Mouse (Mus musculus): ENCODE measurements at regions not wholly inside any gene's neighbourhood (a gene's known extent, or its start where the extent isn't known, plus 50 kb on each side); places are given as distances from the start of the nearest gene placed in this dataset.
A peak's percentile ranks its signal among the peaks of the same experiment; 100 is the strongest.

DNA sequence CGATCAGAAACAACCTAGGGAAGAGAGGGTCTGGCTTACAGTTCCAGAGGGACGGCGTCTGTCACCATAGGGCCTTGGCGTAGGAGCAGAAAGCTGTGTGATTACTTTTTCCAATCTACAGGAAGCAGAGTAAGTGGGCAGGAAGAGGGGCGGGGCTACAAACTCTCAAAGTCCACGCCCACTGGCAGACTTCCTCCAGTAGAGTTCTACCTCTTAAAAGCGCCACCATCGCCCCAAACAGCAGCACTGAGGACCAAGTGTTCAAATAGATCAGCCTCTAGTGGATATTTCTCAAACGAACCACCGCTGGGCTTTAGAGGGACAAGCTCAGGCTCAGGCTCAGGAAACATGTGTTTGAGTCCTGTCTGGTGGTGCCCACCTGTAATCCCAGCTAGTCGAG, 231.2 kb upstream of the Msx2 start:
- H3K36me3 ChIP-seq (ENCODE audit: control insufficient read depth, insufficient read depth, low read length) = no peaks in the 10 kb centered on the region
- DNase-seq (ENCODE audit: low spot score) (no peak), ATAC-seq (ENCODE audit: insufficient number of reproducible peaks, low FRiP score, low TSS enrichment, low read depth) (no peak)
- H3K4me1 ChIP-seq (ENCODE audit: control insufficient read depth, insufficient read depth, low read length) = 0 out of 2 replicates have a peak, but pooled peaks cover 3% of the 10 kb centered on the region
- H3K27me3 ChIP-seq (ENCODE audit: control insufficient read depth, insufficient read depth, low read length) = no peaks in the 10 kb centered on the region
- H3K4me2 ChIP-seq (ENCODE audit: low read depth, severe bottlenecking) = no peak overlapping the region
- H3K4me3 ChIP-seq (ENCODE audit: low read depth, low read length) = no peak overlapping the region
- H3K9ac ChIP-seq (ENCODE audit: low read length) = no peak overlapping the region
- H3K9me3 ChIP-seq (ENCODE audit: control insufficient read depth, low read length) = no peaks in the 10 kb centered on the region
- H3K27ac ChIP-seq (replicated peaks; ENCODE audit: low read depth, low read length) = no peak overlapping the region
- 84% methylated on average over 11 of the region's 11 CpGs for WGBS

- no peak overlapping the region for H3K4me3 ChIP-seq (ENCODE audit: low read depth, low read length)
- H3K9ac ChIP-seq (ENCODE audit: low read length) = no peak overlapping the region
- no peak overlapping the region for H3K27ac ChIP-seq (replicated peaks; ENCODE audit: low read depth, low read length)
- no peaks in the 10 kb centered on the region for H3K9me3 ChIP-seq (ENCODE audit: control insufficient read depth, low read length)
- no peak overlapping the region for H3K4me2 ChIP-seq (ENCODE audit: low read depth, severe bottlenecking)
- peaks cover 2% of the 10 kb centered on the region; the same call in 1 of the 2 replicates for H3K4me1 ChIP-seq (ENCODE audit: control insufficient read depth, insufficient read depth, low read length)
- H3K27me3 ChIP-seq (ENCODE audit: control insufficient read depth, insufficient read depth, low read length) = no peaks in the 10 kb centered on the region
- 74% methylated on average over 3 of the region's 3 CpGs for WGBS
- no peaks in the 10 kb centered on the region for H3K36me3 ChIP-seq (ENCODE audit: control insufficient read depth, insufficient read depth, low read length)
- ATAC-seq (ENCODE audit: insufficient number of reproducible peaks, low FRiP score, low TSS enrichment, low read depth) (no peak), DNase-seq (ENCODE audit: low spot score) (no peak)
These were observed 227.4 kb upstream of the Msx2 start for GRCm38 (mm10) chr13:53700236-53700635.

DNA sequence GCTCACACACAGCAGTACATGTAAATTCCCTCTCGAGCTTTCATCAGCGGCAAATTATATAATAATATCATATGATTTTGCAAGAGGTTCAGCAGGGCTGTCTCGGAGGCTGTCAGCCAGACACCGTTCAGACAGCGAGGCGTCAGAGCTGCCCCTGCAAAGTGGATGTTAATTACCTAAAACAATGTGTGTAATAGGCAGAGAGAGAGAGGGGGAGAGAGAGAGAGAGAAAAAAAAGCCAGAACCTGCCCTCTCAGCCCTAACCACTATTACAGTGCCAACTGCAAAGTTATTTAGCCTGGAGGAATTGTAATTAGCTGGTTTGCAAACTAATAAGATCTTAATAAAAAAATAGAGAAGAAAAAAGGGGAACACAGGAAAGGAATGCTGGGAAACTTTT, 225.1 kb upstream of the Msx2 start:
- ATAC-seq (ENCODE audit: insufficient number of reproducible peaks, low FRiP score, low TSS enrichment, low read depth) = no peak
- Histone ChIP-seq H3K36me3 (ENCODE audit: control insufficient read depth, insufficient read depth, low read length) (no peaks in the 10 kb centered on the region), H3K27ac (replicated peaks; ENCODE audit: low read depth, low read length) (no peak overlapping the region), H3K4me3 (ENCODE audit: low read depth, low read length) (no peak overlapping the region), H3K27me3 (ENCODE audit: control insufficient read depth, insufficient read depth, low read length) (no peaks in the 10 kb centered on the region), H3K9ac (ENCODE audit: low read length) (no peak overlapping the region), H3K4me2 (ENCODE audit: low read depth, severe bottlenecking) (no peak overlapping the region), H3K9me3 (ENCODE audit: control insufficient read depth, low read length) (no peaks in the 10 kb centered on the region), H3K4me1 (ENCODE audit: control insufficient read depth, insufficient read depth, low read length) (peaks cover 4% of the 10 kb centered on the region; the same call in 1 of the 2 replicates)
- no peak for DNase-seq (ENCODE audit: low spot score)
- WGBS = 38% methylated on average over 6 of the region's 6 CpGs

DNA sequence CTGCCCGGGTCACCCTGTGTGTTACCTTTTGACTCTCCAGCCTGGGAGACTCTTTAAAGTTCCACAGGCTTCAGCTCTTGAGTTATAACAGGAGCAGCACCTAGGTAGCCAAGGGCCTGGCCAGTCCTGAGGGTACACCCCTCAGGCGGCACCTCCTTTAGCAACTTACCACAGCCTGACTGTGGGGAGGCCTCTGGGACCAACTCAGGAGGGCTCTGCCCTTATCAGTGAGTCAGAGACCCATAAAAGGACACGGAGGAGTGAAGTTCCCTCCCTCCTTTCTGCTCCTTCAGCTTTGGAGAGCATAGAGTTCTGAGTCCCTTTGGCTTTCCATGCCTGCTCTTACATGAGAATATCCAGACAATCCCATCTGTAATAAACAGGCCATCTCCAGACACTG, 222.5 kb upstream of the Msx2 start:
- Histone ChIP-seq H3K27ac (replicated peaks; ENCODE audit: low read depth, low read length) (no peak overlapping the region), H3K4me2 (ENCODE audit: low read depth, severe bottlenecking) (no peak overlapping the region), H3K9me3 (ENCODE audit: control insufficient read depth, low read length) (no peaks in the 10 kb centered on the region), H3K9ac (ENCODE audit: low read length) (no peak overlapping the region), H3K4me3 (ENCODE audit: low read depth, low read length) (no peak overlapping the region), H3K27me3 (ENCODE audit: control insufficient read depth, insufficient read depth, low read length) (no peaks in the 10 kb centered on the region), H3K4me1 (ENCODE audit: control insufficient read depth, insufficient read depth, low read length) (peaks cover 4% of the 10 kb centered on the region; the same call in 1 of the 2 replicates), H3K36me3 (ENCODE audit: control insufficient read depth, insufficient read depth, low read length) (no peaks in the 10 kb centered on the region)
- no peak for DNase-seq (ENCODE audit: low spot score)
- WGBS = 31% methylated on average over 3 of the region's 3 CpGs
- no peak for ATAC-seq (ENCODE audit: insufficient number of reproducible peaks, low FRiP score, low TSS enrichment, low read depth)

GRCm38 (mm10) chr13:53688934-53689333, 216.1 kb upstream of the Msx2 start:
- H3K4me3 ChIP-seq (ENCODE audit: low read depth, low read length) = no peak overlapping the region
- DNase-seq (ENCODE audit: low spot score) = no peak
- ATAC-seq (ENCODE audit: insufficient number of reproducible peaks, low FRiP score, low TSS enrichment, low read depth) = no peak; the same call in 1 of the 2 replicates
- H3K4me1 ChIP-seq (ENCODE audit: control insufficient read depth, insufficient read depth, low read length) = no peaks in the 10 kb centered on the region
- no peak overlapping the region for H3K9ac ChIP-seq (ENCODE audit: low read length)
- H3K27me3 ChIP-seq (ENCODE audit: control insufficient read depth, insufficient read depth, low read length) = no peaks in the 10 kb centered on the region
- H3K9me3 ChIP-seq (ENCODE audit: control insufficient read depth, low read length) = no peaks in the 10 kb centered on the region
- no peaks in the 10 kb centered on the region for H3K36me3 ChIP-seq (ENCODE audit: control insufficient read depth, insufficient read depth, low read length)
- peak overlapping the region; percentile 29; the same call in 1 of the 2 replicates for H3K4me2 ChIP-seq (ENCODE audit: low read depth, severe bottlenecking)
- H3K27ac ChIP-seq (replicated peaks; ENCODE audit: low read depth, low read length) = no peak overlapping the region
- WGBS = 19% methylated on average over 8 of the region's 8 CpGs

DNA sequence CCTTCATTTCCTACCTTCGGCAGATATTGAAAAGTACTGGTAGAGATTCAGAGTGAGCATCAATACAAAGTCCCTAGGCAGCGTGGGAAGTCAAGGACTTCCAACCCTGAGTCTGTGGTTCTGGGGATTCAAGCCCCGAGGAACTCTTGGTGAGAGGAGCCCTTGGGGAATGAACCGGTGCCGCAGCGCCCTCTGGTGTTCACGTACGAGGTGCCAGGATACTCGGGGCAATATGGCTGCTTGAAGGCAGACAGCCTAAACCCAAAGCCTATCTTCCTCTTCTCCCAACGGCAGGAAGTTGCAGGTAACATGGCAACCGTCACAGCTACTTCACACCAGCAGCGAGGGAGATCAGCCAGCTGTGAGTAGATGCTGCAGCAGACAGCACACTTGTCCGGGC, 215.6 kb upstream of the Msx2 start:
- ATAC-seq (ENCODE audit: insufficient number of reproducible peaks, low FRiP score, low TSS enrichment, low read depth) (peak; percentile 54; the same call in 1 of the 2 replicates), DNase-seq (ENCODE audit: low spot score) (peak; percentile 95)
- whole genome bisulfite sequencing = 7% methylated on average over 13 of the region's 13 CpGs
- no peaks in the 10 kb centered on the region for H3K4me1 ChIP-seq (ENCODE audit: control insufficient read depth, insufficient read depth, low read length)
- no peak overlapping the region for H3K4me3 ChIP-seq (ENCODE audit: low read depth, low read length)
- no peaks in the 10 kb centered on the region for H3K36me3 ChIP-seq (ENCODE audit: control insufficient read depth, insufficient read depth, low read length)
- H3K4me2 ChIP-seq (ENCODE audit: low read depth, severe bottlenecking) = peak overlapping the region; percentile 29; the same call in 1 of the 2 replicates
- no peak overlapping the region for H3K27ac ChIP-seq (replicated peaks; ENCODE audit: low read depth, low read length)
- H3K9me3 ChIP-seq (ENCODE audit: control insufficient read depth, low read length) = no peaks in the 10 kb centered on the region
- no peak overlapping the region for H3K9ac ChIP-seq (ENCODE audit: low read length)
- no peaks in the 10 kb centered on the region for H3K27me3 ChIP-seq (ENCODE audit: control insufficient read depth, insufficient read depth, low read length)

DNA sequence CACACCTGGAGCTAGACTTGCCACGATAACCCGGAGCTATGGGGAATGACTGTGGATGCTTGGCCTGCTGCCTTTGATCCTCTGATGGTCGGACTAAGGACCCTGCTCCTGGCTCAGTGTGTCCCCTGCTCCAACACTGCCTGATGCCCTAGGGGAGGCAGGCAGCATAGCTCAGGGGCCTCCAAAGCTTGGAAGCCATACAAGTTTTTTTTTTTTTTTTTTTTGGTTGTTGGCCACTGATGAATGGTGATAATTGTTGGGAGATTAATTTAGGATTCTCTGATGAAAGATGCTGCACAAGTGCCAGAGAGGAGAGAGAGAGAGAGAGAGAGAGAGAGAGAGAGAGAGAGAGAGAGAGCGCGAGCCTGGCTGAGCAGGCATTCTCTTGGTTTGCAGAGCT, 211.6 kb upstream of the Msx2 start:
- ATAC-seq (ENCODE audit: insufficient number of reproducible peaks, low FRiP score, low TSS enrichment, low read depth) = no peak
- Histone ChIP-seq H3K4me2 (ENCODE audit: low read depth, severe bottlenecking) (no peak overlapping the region), H3K9me3 (ENCODE audit: control insufficient read depth, low read length) (no peaks in the 10 kb centered on the region), H3K27me3 (ENCODE audit: control insufficient read depth, insufficient read depth, low read length) (no peaks in the 10 kb centered on the region), H3K4me3 (ENCODE audit: low read depth, low read length) (no peak overlapping the region), H3K27ac (replicated peaks; ENCODE audit: low read depth, low read length) (no peak overlapping the region), H3K36me3 (ENCODE audit: control insufficient read depth, insufficient read depth, low read length) (no peaks in the 10 kb centered on the region), H3K9ac (ENCODE audit: low read length) (no peak overlapping the region), H3K4me1 (ENCODE audit: control insufficient read depth, insufficient read depth, low read length) (no peaks in the 10 kb centered on the region)
- DNase-seq (ENCODE audit: low spot score) = no peak
- 33% methylated on average over 5 of the region's 5 CpGs for WGBS

GRCm38 (mm10) chr13:53677187-53677586, 204.3 kb upstream of the Msx2 start:
- no peak overlapping the region for H3K4me2 ChIP-seq (ENCODE audit: low read depth, severe bottlenecking)
- no peaks in the 10 kb centered on the region for H3K4me1 ChIP-seq (ENCODE audit: control insufficient read depth, insufficient read depth, low read length)
- DNase-seq (ENCODE audit: low spot score) (no peak), ATAC-seq (ENCODE audit: insufficient number of reproducible peaks, low FRiP score, low TSS enrichment, low read depth) (no peak)
- no peak overlapping the region for H3K4me3 ChIP-seq (ENCODE audit: low read depth, low read length)
- 89% methylated on average over 10 of the region's 10 CpGs for WGBS
- H3K27ac ChIP-seq (replicated peaks; ENCODE audit: low read depth, low read length) = no peak overlapping the region
- no peaks in the 10 kb centered on the region for H3K27me3 ChIP-seq (ENCODE audit: control insufficient read depth, insufficient read depth, low read length)
- H3K9me3 ChIP-seq (ENCODE audit: control insufficient read depth, low read length) = no peaks in the 10 kb centered on the region
- no peak overlapping the region for H3K9ac ChIP-seq (ENCODE audit: low read length)
- no peaks in the 10 kb centered on the region for H3K36me3 ChIP-seq (ENCODE audit: control insufficient read depth, insufficient read depth, low read length)

DNA sequence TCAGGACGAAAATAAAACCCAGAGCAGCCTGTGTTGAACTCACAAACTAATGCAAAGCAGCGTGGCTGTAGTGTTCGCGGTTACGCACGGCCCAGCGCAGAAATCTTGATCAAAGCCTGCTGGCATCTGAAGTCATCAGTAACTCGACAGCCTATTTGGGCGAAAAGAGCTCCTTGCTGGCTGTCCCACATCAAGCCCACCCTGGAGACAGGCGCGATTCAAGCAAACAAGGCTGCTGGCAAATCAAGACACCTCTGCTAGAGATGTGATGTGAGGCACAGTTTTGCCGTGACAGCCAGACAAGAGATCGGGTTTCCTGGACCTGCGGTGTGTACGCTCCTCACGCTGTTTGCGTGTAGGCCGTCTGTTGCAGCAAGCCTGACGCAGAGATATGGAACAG, 197.5 kb upstream of the Msx2 start:
- Histone ChIP-seq H3K9me3 (ENCODE audit: control insufficient read depth, low read length) (no peaks in the 10 kb centered on the region; the same call in 1 of the 2 replicates), H3K4me2 (ENCODE audit: low read depth, severe bottlenecking) (peak overlapping the region; percentile 33), H3K4me1 (ENCODE audit: control insufficient read depth, insufficient read depth, low read length) (peaks cover 3% of the 10 kb centered on the region; the same call in 1 of the 2 replicates), H3K27me3 (ENCODE audit: control insufficient read depth, insufficient read depth, low read length) (no peaks in the 10 kb centered on the region), H3K9ac (ENCODE audit: low read length) (peak overlapping the region; percentile 1), H3K27ac (replicated peaks; ENCODE audit: low read depth, low read length) (no peak overlapping the region), H3K36me3 (ENCODE audit: control insufficient read depth, insufficient read depth, low read length) (no peaks in the 10 kb centered on the region), H3K4me3 (ENCODE audit: low read depth, low read length) (no peak overlapping the region)
- 15% methylated on average over 19 of the region's 19 CpGs for WGBS
- ATAC-seq (ENCODE audit: insufficient number of reproducible peaks, low FRiP score, low TSS enrichment, low read depth) (no peak), DNase-seq (ENCODE audit: low spot score) (peak; percentile 72)
